Mouse (Mus musculus) retina, adult 2 months (tissue): ENCODE measurements at regions not wholly inside any gene's neighbourhood (a gene's known extent, or its start where the extent isn't known, plus 50 kb on each side); places are given as distances from the start of the nearest gene placed in this dataset.
A peak's percentile ranks its signal among the peaks of the same experiment; 100 is the strongest.

ENCODE experiments used
- DNase-seq: peaks from one replicate; pipeline ENCODE4 v3.0.0-alpha.2; 2012; ENCODE audit warnings: low read depth, low spot score

- DNase-seq: no peak
Observed at GRCm38 (mm10) chr4:148723208-148723607, 80.1 kb downstream of the Gm572 start.

- no peak for DNase-seq
Observed at GRCm38 (mm10) chr4:148723934-148724719, 80.1 kb upstream of the Casz1 start.

GRCm38 (mm10) chr4:148728800-148729199 lies 75.4 kb upstream of the Casz1 start:
- no peak for DNase-seq

GRCm38 (mm10) chr4:148731586-148731985 lies 72.6 kb upstream of the Casz1 start:
- DNase-seq: no peak

GRCm38 (mm10) chr4:148734061-148734460 lies 70.2 kb upstream of the Casz1 start:
- no peak for DNase-seq

- no peak for DNase-seq
Observed at GRCm38 (mm10) chr4:148734547-148734946, 69.7 kb upstream of the Casz1 start.

- DNase-seq: no peak
Observed at GRCm38 (mm10) chr4:148738601-148739530, 65.4 kb upstream of the Casz1 start.

GRCm38 (mm10) chr4:148742549-148743413 lies 61.4 kb upstream of the Casz1 start:
- peak; percentile 49 for DNase-seq

- no peak for DNase-seq
Observed at GRCm38 (mm10) chr4:148743414-148743844, 60.8 kb upstream of the Casz1 start.

GRCm38 (mm10) chr4:148744053-148744452 lies 60.2 kb upstream of the Casz1 start:
- no peak for DNase-seq

GRCm38 (mm10) chr4:148746460-148747314 lies 57.5 kb upstream of the Casz1 start:
- DNase-seq: no peak

- DNase-seq: no peak
Observed at GRCm38 (mm10) chr4:148747315-148747644, 56.9 kb upstream of the Casz1 start.

- DNase-seq: no peak
Observed at GRCm38 (mm10) chr4:148750030-148750429, 54.2 kb upstream of the Casz1 start.

GRCm38 (mm10) chr4:148751591-148751990 lies 52.6 kb upstream of the Casz1 start:
- DNase-seq: no peak

- no peak for DNase-seq
Observed at GRCm38 (mm10) chr4:148752360-148753093, 51.7 kb upstream of the Casz1 start.

GRCm38 (mm10) chr4:148753143-148753798 lies 51.0 kb upstream of the Casz1 start:
- DNase-seq: no peak

- DNase-seq: no peak
Observed at GRCm38 (mm10) chr4:148753849-148754248, 50.4 kb upstream of the Casz1 start.
